22 mouse cellular contexts compared by ENCODE assay signal in the genomic region with DNA sequence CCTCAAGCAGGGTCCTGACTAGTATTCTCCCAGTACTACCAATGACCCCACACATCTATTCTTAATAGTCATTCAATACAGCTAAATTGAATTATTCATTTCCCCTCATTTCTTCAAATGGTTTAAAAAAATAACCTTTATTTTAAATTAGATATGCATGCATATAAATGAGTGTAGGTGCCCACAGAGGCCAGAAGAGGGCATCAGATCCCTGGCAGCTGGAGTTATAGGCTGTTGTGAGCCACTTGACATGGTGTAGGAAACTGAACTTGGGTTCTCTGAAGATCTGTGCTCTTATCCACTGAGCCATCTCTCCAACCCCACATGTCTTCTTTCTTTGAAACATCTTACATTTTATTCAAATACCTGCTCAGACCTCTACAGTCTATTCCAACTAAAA.
DNase-seq lines count a peak whose midpoint lies in the region; ATAC-seq and TF ChIP-seq lines count a peak whose summit lies in the region.
"Had no signal": no experiment of that assay in that cellular context is flagged by ENCODE, and none has a peak within 500 bp of the region (broad histone marks: within the 10 kb centered on the region; RNA-seq: fewer than 3 reads in every experiment).

No protein-coding gene starts in this region.

- TF ChIP-seq EP300 in liver, embryonic 14.5 days (IDR thresholded peaks at IDR 0.05; ENCODE audit: low read depth), result no peak
- TF ChIP-seq EP300 in MEL (IDR thresholded peaks at IDR 0.05; ENCODE audit: low read depth in 1 of 2, low read length in 2 of 2), result no peak

- H3K9me3 ChIP-seq in intestine, postnatal 0 days (ENCODE audit: control insufficient read depth), result no peaks in the 10 kb centered on the region
- H3K9me3 ChIP-seq in intestine, embryonic 16.5 days (ENCODE audit: control insufficient read depth, low read length), result no peaks in the 10 kb centered on the region
- no peaks in the 10 kb centered on the region for H3K9me3 ChIP-seq in liver, embryonic 14.5 days (ENCODE audit: control insufficient read depth, low read length)
- no peaks in the 10 kb centered on the region for H3K9me3 ChIP-seq in liver, embryonic 11.5 days (ENCODE audit: control insufficient read depth, low read length)
- H3K9me3 ChIP-seq in MEL (replicated peaks; ENCODE audit: insufficient read depth, low read length), result no peaks in the 10 kb centered on the region
- H3K9me3 ChIP-seq in hindbrain, embryonic 10.5 days, result no peaks in the 10 kb centered on the region
- H3K9me3 ChIP-seq: embryonic facial prominence, embryonic 15.5 days; heart, embryonic 13.5 days; hindbrain, embryonic 13.5 days; intestine, embryonic 15.5 days; limb, embryonic 12.5 days; midbrain, embryonic 12.5 days had no signal

- DNase-seq in liver, embryonic 14.5 days (ENCODE audit: low read depth in 3 of 3, low spot score in 3 of 3), result no peak
- DNase-seq in liver, embryonic 11.5 days (ENCODE audit: low spot score), result no peak
- peak; percentile 43 for DNase-seq in MEL (ENCODE audit: low read depth, low spot score)
- DNase-seq in brain, embryonic 14.5 days (ENCODE audit: low read depth), result no peak
- DNase-seq in adipocyte (ENCODE audit: low spot score), result no peak
- DNase-seq in hindbrain, embryonic 10.5 days (ENCODE audit: low spot score), result no peak
- DNase-seq: B cell, adult 2 months; cerebellum, adult 2 months; heart, postnatal 14 days; lung, postnatal 14 days; right cerebral cortex, postnatal 14 days; thymus, postnatal 14 days had no signal

- no peak overlapping the region for H3K4me2 ChIP-seq in intestine, postnatal 0 days (replicated peaks; ENCODE audit: low read depth)
- no peak overlapping the region for H3K4me2 ChIP-seq in intestine, embryonic 16.5 days (ENCODE audit: low read depth, low read length)
- H3K4me2 ChIP-seq in liver, embryonic 14.5 days (ENCODE audit: low read depth), result no peak overlapping the region
- no peak overlapping the region for H3K4me2 ChIP-seq in liver, embryonic 11.5 days
- H3K4me2 ChIP-seq: embryonic facial prominence, embryonic 15.5 days; heart, embryonic 13.5 days; hindbrain, embryonic 13.5 days; intestine, embryonic 15.5 days; limb, embryonic 12.5 days; midbrain, embryonic 12.5 days had no signal

- no peak overlapping the region for H3K4me3 ChIP-seq in intestine, postnatal 0 days (ENCODE audit: low read depth, low read length)
- no peak overlapping the region for H3K4me3 ChIP-seq in intestine, embryonic 16.5 days (ENCODE audit: low read length)
- no peak overlapping the region for H3K4me3 ChIP-seq in liver, embryonic 14.5 days (ENCODE audit: insufficient read depth in 1 of 2, low read depth in 2 of 2, low read length in 2 of 2)
- no peak overlapping the region for H3K4me3 ChIP-seq in liver, embryonic 11.5 days (ENCODE audit: low read depth, low read length)
- no peak overlapping the region for H3K4me3 ChIP-seq in MEL (ENCODE audit: control insufficient read depth in 1 of 2, insufficient read depth in 1 of 2, low read depth in 2 of 2, low read length in 2 of 2)
- H3K4me3 ChIP-seq in hindbrain, embryonic 10.5 days, result no peak overlapping the region
- H3K4me3 ChIP-seq: embryonic facial prominence, embryonic 15.5 days; heart, embryonic 13.5 days; hindbrain, embryonic 13.5 days; intestine, embryonic 15.5 days; limb, embryonic 12.5 days; midbrain, embryonic 12.5 days had no signal

- no peak for ATAC-seq in intestine, postnatal 0 days
- ATAC-seq in intestine, embryonic 16.5 days, result no peak
- no peak for ATAC-seq in liver, embryonic 14.5 days (ENCODE audit: insufficient read depth)
- no peak for ATAC-seq in liver, embryonic 11.5 days (replicated peaks; ENCODE audit: low FRiP score)
- ATAC-seq: forebrain, embryonic 14.5 days; intestine, embryonic 15.5 days had no signal

- TF ChIP-seq POLR2A in MEL (IDR thresholded peaks at IDR 0.05; ENCODE audit: control insufficient read depth in 1 of 2, insufficient read depth in 1 of 2, low read depth in 1 of 2, low read length in 2 of 2, poor library complexity in 1 of 2), result no peak
- no peak for TF ChIP-seq POLR2A in brain, embryonic 14.5 days (IDR thresholded peaks at IDR 0.05; ENCODE audit: borderline replicate concordance, extremely low read depth, insufficient read depth, insufficient read length, poor library complexity, severe bottlenecking)

- H3K27me3 ChIP-seq in intestine, postnatal 0 days (replicated peaks; ENCODE audit: control insufficient read depth, insufficient read depth, low read length), result no peaks in the 10 kb centered on the region
- H3K27me3 ChIP-seq in intestine, embryonic 16.5 days (replicated peaks; ENCODE audit: control insufficient read depth, insufficient read depth, low read length), result no peaks in the 10 kb centered on the region
- no peaks in the 10 kb centered on the region for H3K27me3 ChIP-seq in liver, embryonic 14.5 days (ENCODE audit: control insufficient read depth, insufficient read depth, low read length)
- no peaks in the 10 kb centered on the region for H3K27me3 ChIP-seq in liver, embryonic 11.5 days (replicated peaks; ENCODE audit: control insufficient read depth, insufficient read depth, low read length)
- H3K27me3 ChIP-seq in MEL (ENCODE audit: control insufficient read depth in 1 of 2, insufficient read depth in 2 of 2, low read length in 2 of 2), result no peaks in the 10 kb centered on the region
- H3K27me3 ChIP-seq in hindbrain, embryonic 10.5 days (ENCODE audit: insufficient read depth, poor library complexity, severe bottlenecking), result no peaks in the 10 kb centered on the region
- H3K27me3 ChIP-seq: CH12.LX; embryonic facial prominence, embryonic 15.5 days; heart, embryonic 13.5 days; hindbrain, embryonic 13.5 days; intestine, embryonic 15.5 days; limb, embryonic 12.5 days; midbrain, embryonic 12.5 days had no signal

- no peaks in the 10 kb centered on the region for H3K36me3 ChIP-seq in intestine, postnatal 0 days (ENCODE audit: control insufficient read depth, insufficient read depth)
- H3K36me3 ChIP-seq in intestine, embryonic 16.5 days (ENCODE audit: control insufficient read depth, insufficient read depth, low read length), result no peaks in the 10 kb centered on the region
- no peaks in the 10 kb centered on the region for H3K36me3 ChIP-seq in liver, embryonic 14.5 days (replicated peaks; ENCODE audit: control insufficient read depth, insufficient read depth, low read depth)
- no peaks in the 10 kb centered on the region for H3K36me3 ChIP-seq in liver, embryonic 11.5 days (ENCODE audit: control insufficient read depth, insufficient read depth, low read length)
- H3K36me3 ChIP-seq in MEL (ENCODE audit: control insufficient read depth in 1 of 2, insufficient read depth in 2 of 2, low read length in 2 of 2), result peaks cover 0 to 20% of the 10 kb centered on the region in 2 experiments; a peak in 2 of 4 replicates
- H3K36me3 ChIP-seq in hindbrain, embryonic 10.5 days, result no peaks in the 10 kb centered on the region
- H3K36me3 ChIP-seq: embryonic facial prominence, embryonic 15.5 days; heart, embryonic 13.5 days; hindbrain, embryonic 13.5 days; intestine, embryonic 15.5 days; limb, embryonic 12.5 days; midbrain, embryonic 12.5 days had no signal

- no peaks in the 10 kb centered on the region for H3K4me1 ChIP-seq in intestine, postnatal 0 days (replicated peaks; ENCODE audit: control insufficient read depth, insufficient read depth, low read length)
- H3K4me1 ChIP-seq in intestine, embryonic 16.5 days (ENCODE audit: control insufficient read depth, insufficient read depth, low read length), result no peaks in the 10 kb centered on the region
- H3K4me1 ChIP-seq in liver, embryonic 14.5 days (replicated peaks; ENCODE audit: control insufficient read depth in 2 of 2, insufficient read depth in 2 of 2, low read length in 1 of 2), result peaks cover 29 to 56% of the 10 kb centered on the region in 2 experiments
- peaks cover 3% of the 10 kb centered on the region for H3K4me1 ChIP-seq in liver, embryonic 11.5 days (replicated peaks; ENCODE audit: control insufficient read depth, insufficient read depth, low read length)
- H3K4me1 ChIP-seq in MEL (ENCODE audit: control insufficient read depth in 1 of 2, insufficient read depth in 2 of 2, low read length in 2 of 2), result peaks cover 8 to 27% of the 10 kb centered on the region in 2 experiments
- H3K4me1 ChIP-seq in hindbrain, embryonic 10.5 days (replicated peaks), result 0 out of 2 replicates have a peak, but pooled peaks cover 7% of the 10 kb centered on the region
- H3K4me1 ChIP-seq: embryonic facial prominence, embryonic 15.5 days; hindbrain, embryonic 13.5 days; intestine, embryonic 15.5 days; limb, embryonic 12.5 days; midbrain, embryonic 12.5 days had no signal

- H3K9ac ChIP-seq in intestine, postnatal 0 days (ENCODE audit: low read depth, low read length), result no peak overlapping the region
- H3K9ac ChIP-seq in intestine, embryonic 16.5 days (ENCODE audit: low read depth, low read length), result no peak overlapping the region
- no peak overlapping the region for H3K9ac ChIP-seq in liver, embryonic 14.5 days (replicated peaks)
- H3K9ac ChIP-seq in liver, embryonic 11.5 days (ENCODE audit: low read depth, low read length), result no peak overlapping the region
- no peak overlapping the region for H3K9ac ChIP-seq in MEL (ENCODE audit: control insufficient read depth, low read depth, low read length, poor library complexity, severe bottlenecking)
- H3K9ac ChIP-seq: embryonic facial prominence, embryonic 15.5 days; heart, embryonic 13.5 days; hindbrain, embryonic 13.5 days; intestine, embryonic 15.5 days; limb, embryonic 12.5 days; midbrain, embryonic 12.5 days had no signal

- peak; percentile 52 for TF ChIP-seq CTCF in intestine, postnatal 0 days (IDR thresholded peaks at IDR 0.05; ENCODE audit: low read depth)
- peak; percentile 55 for TF ChIP-seq CTCF in liver, embryonic 14.5 days (IDR thresholded peaks at IDR 0.05; ENCODE audit: low read depth)
- peak; percentile 25 to 50 (median 40); a peak in 5 of 6 replicates for TF ChIP-seq CTCF in MEL (IDR thresholded peaks at IDR 0.05 in 2 of 3, conservative IDR thresholded peaks at IDR 0.05 in 1 of 3; ENCODE audit: control insufficient read depth in 1 of 3, insufficient read depth in 1 of 3, low read depth in 2 of 3, low read length in 3 of 3, poor library complexity in 1 of 3, severe bottlenecking in 1 of 3)
- TF ChIP-seq CTCF in brain, embryonic 14.5 days (IDR thresholded peaks at IDR 0.05; ENCODE audit: borderline replicate concordance, extremely low read depth, insufficient read depth, insufficient read length), result peak; percentile 5; the same call in 1 of the 2 replicates

- no peaks in the 10 kb centered on the region for H3K79me2 ChIP-seq in MEL (ENCODE audit: control insufficient read depth, insufficient read depth, low read length, poor library complexity)

- TF ChIP-seq RAD21 in MEL (IDR thresholded peaks at IDR 0.05; ENCODE audit: low read depth, low read length), result peak; percentile 53

- H3K27ac ChIP-seq in intestine, postnatal 0 days (ENCODE audit: low read depth, low read length), result no peak overlapping the region
- no peak overlapping the region for H3K27ac ChIP-seq in intestine, embryonic 16.5 days (ENCODE audit: low read length)
- no peak overlapping the region for H3K27ac ChIP-seq in liver, embryonic 14.5 days
- no peak overlapping the region for H3K27ac ChIP-seq in liver, embryonic 11.5 days (ENCODE audit: low read depth, low read length)
- H3K27ac ChIP-seq in MEL (ENCODE audit: control insufficient read depth, low read depth, low read length), result no peak overlapping the region
- H3K27ac ChIP-seq in hindbrain, embryonic 10.5 days, result no peak overlapping the region
- H3K27ac ChIP-seq: embryonic facial prominence, embryonic 15.5 days; heart, embryonic 13.5 days; hindbrain, embryonic 13.5 days; intestine, embryonic 15.5 days; limb, embryonic 12.5 days; midbrain, embryonic 12.5 days had no signal

Comparison
In these comparisons a context has a peak if more than half of its experiments do, and no peak if none do; other contexts are left out.
1. CTCF ChIP-seq: peak in every context shown above with its lines; median percentile 55 in liver, embryonic 14.5 days; 52 in intestine, postnatal 0 days; 40 in MEL; 5 in brain, embryonic 14.5 days.